Mouse (Mus musculus) cerebellum, adult 2 months (tissue): ENCODE results near the gene Gfy. TPM values are rescaled to one million over a fixed set of nuclear protein-coding genes. Genes with fewer than 3 reads are reported as not detected.

Experiments
- DNase-seq, 2 experiments: peaks; one replicate each; pipeline ENCODE4 v3.0.0; 2021
- H3K27ac ChIP-seq: fragments of 200-500 bp; 2 replicates; pipeline ENCODE4 v1.5.1; 2012; ENCODE audit warnings: low read length, control low read depth, inconsistent platforms; ENCODE audit not compliant: insufficient read depth
- H3K27me3 ChIP-seq: fragments of 200-500 bp; 2 replicates; pipeline ENCODE4 v1.6.1; 2012; ENCODE audit warnings: inconsistent platforms, mild to moderate bottlenecking, low read length, moderate library complexity; ENCODE audit not compliant: control insufficient read depth, insufficient read depth
- H3K4me1 ChIP-seq: fragments of 200-500 bp; 2 replicates; pipeline ENCODE4 v1.6.1; 2011; ENCODE audit warnings: low read length; ENCODE audit not compliant: control insufficient read depth, insufficient read depth
- H3K4me3 ChIP-seq: fragments of 200-500 bp; replicated peaks from 2 replicates; pipeline ENCODE3; 2011; ENCODE audit warnings: mild to moderate bottlenecking, low read depth, low read length, control low read depth; ENCODE audit not compliant: insufficient read depth
- CTCF ChIP-seq: fragments of 200-500 bp; IDR thresholded peaks from 2 replicates; pipeline ENCODE4 v1.5.1; 2011; ENCODE audit warnings: low read depth, mild to moderate bottlenecking, control low read depth, low read length, moderate library complexity, borderline replicate concordance; ENCODE audit not compliant: insufficient read depth
- POLR2A ChIP-seq: fragments of 200-500 bp; IDR thresholded peaks from 2 replicates; pipeline ENCODE4 v1.6.1; 2011; ENCODE audit warnings: low read length, control low read depth, borderline replicate concordance; ENCODE audit not compliant: insufficient read depth
- WGBS: fragments of 180-500 bp; shearing (Covaris S2); methylation state at CpG from one replicate; pipeline ENCODE4 v1.1.7; 2018; 5-methylcytosine and 5-hydroxymethylcytosine counted together
- polyA plus RNA-seq: library from polyadenylated mRNA; depleted of rRNA; stranded (reverse); fragments of >200 nt; gene quantifications from 2 replicates; pipeline ENCODE4 v1.2.3, GENCODE M21; 2012; rRNA removed

Gfy gene
- polyA plus RNA-seq, 1 experiment: 0.54 TPM

- Histone ChIP-seq H3K27me3 (no peaks in the 10 kb centered on the region), H3K27ac (no peak overlapping the region), H3K4me1 (no peaks in the 10 kb centered on the region; the same call in 1 of the 2 replicates), H3K4me3 (no peak overlapping the region)
- peak; percentile 26; the same call in 1 of the 2 replicates for TF ChIP-seq CTCF
- no peak for TF ChIP-seq POLR2A
- 73% methylated on average over 8 of the region's 8 CpGs for WGBS
- DNase-seq: peak in 1 of 2 experiments; percentile 9
Observed at GRCm38 (mm10) chr7:45133446-45134159, 45.8 kb downstream of the Gfy start.

GRCm38 (mm10) chr7:45131850-45132249 lies 47.5 kb downstream of the Gfy start:
- TF ChIP-seq POLR2A: no peak
- no peak for TF ChIP-seq CTCF
- H3K4me3 ChIP-seq: no peak overlapping the region
- peak in 1 of 2 experiments; percentile 11 for DNase-seq
- H3K4me1 ChIP-seq: peaks cover 2% of the 10 kb centered on the region; the same call in 1 of the 2 replicates
- no peak overlapping the region for H3K27ac ChIP-seq
- H3K27me3 ChIP-seq: no peaks in the 10 kb centered on the region
- WGBS: 76% methylated on average over 11 of the region's 11 CpGs

- H3K27ac ChIP-seq: peak overlapping the region; percentile 57; the same call in 1 of the 2 replicates
- WGBS: 69% methylated on average over 15 of the region's 15 CpGs
- DNase-seq: no peak
- no peaks in the 10 kb centered on the region for H3K27me3 ChIP-seq
- H3K4me1 ChIP-seq: peaks cover 2% of the 10 kb centered on the region; the same call in 1 of the 2 replicates
- no peak overlapping the region for H3K4me3 ChIP-seq
- TF ChIP-seq POLR2A: no peak
- TF ChIP-seq CTCF: no peak
Observed at GRCm38 (mm10) chr7:45129776-45130512, 49.4 kb downstream of the Gfy start.

- peak overlapping the region; percentile 57 for H3K27ac ChIP-seq
- 3% methylated on average over 17 of the region's 17 CpGs for WGBS
- DNase-seq: no peak
- peaks cover 2% of the 10 kb centered on the region; the same call in 1 of the 2 replicates for H3K4me1 ChIP-seq
- H3K4me3 ChIP-seq: peak overlapping the region; percentile 64
- TF ChIP-seq CTCF: no peak
- no peak for TF ChIP-seq POLR2A
- H3K27me3 ChIP-seq: no peaks in the 10 kb centered on the region
Observed at GRCm38 (mm10) chr7:45129318-45129717, 50.1 kb downstream of the Gfy start.

GRCm38 (mm10) chr7:45128624-45129246 lies 50.6 kb downstream of the Gfy start, which contains the start of gene Rpl13a:
TSS of gene Rpl13a (minus strand) at chr7:45128761.
- Histone ChIP-seq H3K4me3 (peak within 1 kb of the TSS; percentile 87), H3K27me3 (no peaks in the 10 kb centered on the region), H3K4me1 (peaks cover 2% of the 10 kb centered on the region; the same call in 1 of the 2 replicates), H3K27ac (peak within 1 kb of the TSS; percentile 79)
- TF ChIP-seq POLR2A (peak; percentile 93), CTCF (peak; percentile 82)
- DNase-seq: peak; percentile 99 to 100
- WGBS: under 1% methylated on average over 48 of the region's 48 CpGs

- Histone ChIP-seq H3K27ac (no peak overlapping the region), H3K4me3 (peak overlapping the region; percentile 87), H3K4me1 (peaks cover 3% of the 10 kb centered on the region; the same call in 1 of the 2 replicates), H3K27me3 (no peaks in the 10 kb centered on the region)
- no peak for TF ChIP-seq POLR2A
- no peak for TF ChIP-seq CTCF
- WGBS: under 1% methylated on average over 6 of the region's 6 CpGs
- DNase-seq: no peak
Observed at GRCm38 (mm10) chr7:45127700-45128224, 51.6 kb downstream of the Gfy start.

- Histone ChIP-seq H3K4me3 (peak overlapping the region; percentile 87), H3K4me1 (peaks cover 7% of the 10 kb centered on the region; the same call in 1 of the 2 replicates), H3K27ac (no peak overlapping the region), H3K27me3 (no peaks in the 10 kb centered on the region)
- TF ChIP-seq POLR2A: no peak
- no peak for DNase-seq
- WGBS: 35% methylated on average over 21 of the region's 21 CpGs
Observed at GRCm38 (mm10) chr7:45126844-45127699, 52.3 kb downstream of the Gfy start.

Other genes with a start within 250 kb of the Gfy start
- 0.16 and 0.40 TPM in 2 replicates for gene Tsks, start 236.4 kb downstream of the Gfy start, polyA plus RNA-seq
- 129 and 137 TPM in 2 replicates for gene Cpt1c, start 204.7 kb downstream of the Gfy start, polyA plus RNA-seq
- gene Prmt1, start 193.0 kb downstream of the Gfy start, polyA plus RNA-seq: 225 and 227 TPM in 2 replicates
- gene Irf3, start 181.9 kb downstream of the Gfy start, polyA plus RNA-seq: 126 and 130 TPM in 2 replicates
- gene Bcl2l12, start 180.9 kb downstream of the Gfy start, polyA plus RNA-seq: 6.0 and 6.4 TPM in 2 replicates
- gene Scaf1, start 163.2 kb downstream of the Gfy start, polyA plus RNA-seq: 115 and 120 TPM in 2 replicates
- gene Rras, start 161.6 kb downstream of the Gfy start, polyA plus RNA-seq: 29.7 and 29.9 TPM in 2 replicates
- 22.6 and 23.3 TPM in 2 replicates for gene Prr12, start 126.7 kb downstream of the Gfy start, polyA plus RNA-seq
- gene Nosip, start 117.1 kb downstream of the Gfy start, polyA plus RNA-seq: 106 and 112 TPM in 2 replicates
- gene Prrg2, start 116.9 kb downstream of the Gfy start, polyA plus RNA-seq: 23.3 and 23.7 TPM in 2 replicates
- gene Rcn3, start 87.3 kb downstream of the Gfy start, polyA plus RNA-seq: 7.6 and 8.6 TPM in 2 replicates
- gene Fcgrt, start 75.7 kb downstream of the Gfy start, polyA plus RNA-seq: 32.1 and 33.7 TPM in 2 replicates
- 392 and 433 TPM in 2 replicates for gene Rps11, start 55.1 kb downstream of the Gfy start, polyA plus RNA-seq
- 1,090 and 1,228 TPM in 2 replicates for gene Rpl13a, start 50.8 kb downstream of the Gfy start, polyA plus RNA-seq
- 0.16 TPM in 1 of 2 replicates, not detected in the other for gene Gm45713, start 43.3 kb downstream of the Gfy start, polyA plus RNA-seq
- 24.4 and 28.4 TPM in 2 replicates for gene Flt3l, start 43.1 kb downstream of the Gfy start, polyA plus RNA-seq
- 52.3 and 53.1 TPM in 2 replicates for gene Pih1d1, start 25.3 kb downstream of the Gfy start, polyA plus RNA-seq
- 17.2 and 18.0 TPM in 2 replicates for gene Aldh16a1, start 25.0 kb downstream of the Gfy start, polyA plus RNA-seq
- 397 and 476 TPM in 2 replicates for gene Slc17a7, start 15.6 kb downstream of the Gfy start, polyA plus RNA-seq
- not detected in 2 replicates for gene Pth2, start 1.4 kb upstream of the Gfy start, polyA plus RNA-seq
- 1.9 and 2.4 TPM in 2 replicates for gene Ccdc155, start 25.3 kb upstream of the Gfy start, polyA plus RNA-seq
- gene Dkkl1, start 32.6 kb upstream of the Gfy start, polyA plus RNA-seq: 0.36 and 0.51 TPM in 2 replicates
- 4.7 and 5.0 TPM in 2 replicates for gene Tead2, start 36.2 kb upstream of the Gfy start, polyA plus RNA-seq
- gene Cd37, start 59.5 kb upstream of the Gfy start, polyA plus RNA-seq: 3.1 and 4.3 TPM in 2 replicates
- gene Slc6a16, start 61.5 kb upstream of the Gfy start, polyA plus RNA-seq: 2.6 and 3.1 TPM in 2 replicates
- not detected in 2 replicates for gene Slc6a21, start 97.9 kb upstream of the Gfy start, polyA plus RNA-seq
- gene Trpm4, start 154.2 kb upstream of the Gfy start, polyA plus RNA-seq: 17.5 and 18.9 TPM in 2 replicates
- 0.11 and 0.31 TPM in 2 replicates for gene Hrc, start 155.7 kb upstream of the Gfy start, polyA plus RNA-seq
- gene Ppfia3, start 187.4 kb upstream of the Gfy start, polyA plus RNA-seq: 84.3 and 85.9 TPM in 2 replicates
- 92.6 and 103 TPM in 2 replicates for gene Lin7b, start 191.0 kb upstream of the Gfy start, polyA plus RNA-seq
- 807 and 849 TPM in 2 replicates for gene Snrnp70, start 216.2 kb upstream of the Gfy start, polyA plus RNA-seq
- not detected in 2 replicates for gene Kcna7, start 226.1 kb upstream of the Gfy start, polyA plus RNA-seq
- gene Ntf5, start 234.1 kb upstream of the Gfy start, polyA plus RNA-seq: 0.07 and 0.29 TPM in 2 replicates
- gene Lhb, start 241.3 kb upstream of the Gfy start, polyA plus RNA-seq: 0.59 and 1.1 TPM in 2 replicates